Mouse (Mus musculus): ENCODE measurements around the gene Shkbp1.

Shkbp1 gene

DNA sequence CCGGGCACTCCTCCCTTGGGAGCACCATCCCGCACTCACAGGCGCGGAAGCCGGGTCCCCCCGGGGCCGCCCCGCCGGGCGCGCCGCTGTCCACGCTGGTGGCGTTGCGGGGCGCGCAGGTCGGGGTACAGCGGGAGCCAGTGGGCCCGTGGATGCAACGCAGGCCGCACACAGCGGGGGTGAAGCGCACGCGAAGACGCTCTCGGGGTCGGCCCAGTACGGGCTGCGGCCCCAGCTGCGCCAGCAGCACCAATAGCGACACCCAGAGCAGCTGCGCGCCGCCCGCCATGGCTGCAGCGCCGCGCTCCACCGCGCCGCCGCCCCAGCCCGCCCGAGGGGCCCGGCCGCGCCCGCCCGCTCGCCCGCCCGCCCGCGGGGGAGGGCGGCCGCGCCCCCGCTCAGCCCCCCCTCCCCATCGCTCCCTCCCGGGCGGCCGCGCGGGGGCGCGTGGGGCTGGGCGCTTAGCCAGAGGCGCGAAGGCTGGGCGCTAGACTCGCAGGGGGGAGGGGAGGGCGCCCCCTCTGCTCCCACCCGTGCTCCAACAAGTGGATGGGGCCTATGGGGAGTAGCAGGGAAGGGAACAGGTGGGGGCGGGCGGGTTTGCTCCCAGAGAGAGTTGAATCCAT, 22.4 kb downstream of the Shkbp1 start:
- DNase-seq (ENCODE audit: low spot score in 2 of 2): peak in 1 of 2 experiments; percentile 55

GRCm38 (mm10) chr7:27332353-27333199, 23.2 kb downstream of the Shkbp1 start:
- DNase-seq (ENCODE audit: low spot score in 2 of 2): peak; percentile 85 to 91

DNA sequence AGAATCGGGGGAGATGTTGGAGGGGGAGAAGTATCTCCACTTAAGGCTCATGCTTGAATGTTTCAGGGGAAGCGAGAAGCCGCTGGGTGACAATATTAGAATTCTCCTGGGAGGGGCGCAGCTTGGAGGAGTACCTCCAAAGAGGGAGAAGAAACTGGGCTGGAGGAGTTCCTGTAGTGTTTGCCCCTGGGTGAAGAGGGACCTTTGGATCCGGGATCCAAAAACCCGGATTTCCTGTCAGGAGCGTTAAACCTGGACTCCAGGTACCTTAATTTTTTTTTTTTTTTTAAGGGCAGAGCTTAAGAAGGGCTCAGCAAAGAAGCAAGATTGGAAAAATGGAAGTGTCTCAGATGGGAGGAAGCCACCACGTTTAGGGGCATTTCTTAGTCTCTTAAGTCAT, 24.0 kb downstream of the Shkbp1 start:
- DNase-seq (ENCODE audit: low spot score in 2 of 2): no peak

GRCm38 (mm10) chr7:27331541-27331851, 24.3 kb downstream of the Shkbp1 start:
- no peak for DNase-seq (ENCODE audit: low spot score in 2 of 2)

DNA sequence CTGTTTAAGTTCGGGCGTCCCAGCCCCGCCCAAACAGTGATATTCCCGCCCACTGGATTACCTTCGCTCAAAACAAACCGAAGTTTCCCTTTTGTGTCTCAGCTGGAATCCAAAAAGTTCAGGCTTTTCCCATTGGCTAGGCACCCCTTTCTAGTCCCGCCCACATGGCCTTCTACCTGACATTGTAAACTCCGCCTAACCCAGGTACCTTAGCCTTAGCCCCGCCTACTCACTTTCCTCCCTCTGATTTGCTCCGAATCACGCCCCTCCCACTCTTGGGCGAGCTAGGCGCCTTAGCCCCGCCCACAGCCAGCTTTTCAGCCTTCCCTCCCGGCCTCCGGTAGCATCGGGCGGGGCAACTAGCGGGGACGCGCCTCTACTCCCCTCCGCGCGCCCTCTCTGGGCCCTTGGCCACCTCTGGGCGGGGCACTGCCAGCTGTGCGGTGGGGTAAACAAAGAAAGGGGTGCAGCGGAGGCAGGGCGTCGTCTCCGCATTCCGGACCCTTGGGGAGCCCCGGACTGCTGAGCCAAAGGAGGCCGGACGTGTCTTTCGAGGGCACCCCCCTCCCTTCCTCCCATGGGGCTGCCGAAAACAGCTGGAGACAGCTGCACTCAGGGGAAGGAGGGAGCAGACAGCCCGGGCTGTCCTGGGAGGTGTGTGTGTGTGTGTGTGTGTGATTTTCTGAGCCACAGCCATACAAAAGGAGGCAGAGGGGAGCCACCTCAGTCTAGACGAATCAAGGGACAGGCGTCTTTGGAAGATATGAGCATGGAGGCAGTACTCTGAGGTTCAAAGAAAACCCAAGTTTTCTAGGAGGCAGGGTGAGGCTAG, 24.9 kb downstream of the Shkbp1 start:
- DNase-seq (ENCODE audit: low spot score in 2 of 2): peak; percentile 95 to 96

DNA sequence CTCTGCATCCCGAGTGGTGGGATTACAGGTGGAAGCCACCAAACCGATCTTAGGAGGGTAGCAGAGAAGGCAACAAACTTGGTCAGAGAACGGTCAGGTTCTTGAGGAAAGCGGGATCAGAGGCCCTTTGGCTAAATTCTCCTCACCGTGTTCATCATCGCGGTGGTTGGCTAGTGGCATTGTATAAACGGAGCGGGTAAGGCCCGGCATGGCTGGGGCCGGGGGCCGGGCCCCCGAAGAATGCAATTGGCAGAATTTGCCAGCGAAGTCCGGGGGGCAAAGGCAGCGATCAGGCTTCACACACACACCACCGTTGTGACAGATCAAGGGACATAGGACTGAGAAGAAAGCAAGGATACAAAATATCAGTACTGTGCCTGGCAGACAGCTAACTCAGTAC, 25.8 kb downstream of the Shkbp1 start:
- no peak for DNase-seq (ENCODE audit: low spot score in 2 of 2)

DNA sequence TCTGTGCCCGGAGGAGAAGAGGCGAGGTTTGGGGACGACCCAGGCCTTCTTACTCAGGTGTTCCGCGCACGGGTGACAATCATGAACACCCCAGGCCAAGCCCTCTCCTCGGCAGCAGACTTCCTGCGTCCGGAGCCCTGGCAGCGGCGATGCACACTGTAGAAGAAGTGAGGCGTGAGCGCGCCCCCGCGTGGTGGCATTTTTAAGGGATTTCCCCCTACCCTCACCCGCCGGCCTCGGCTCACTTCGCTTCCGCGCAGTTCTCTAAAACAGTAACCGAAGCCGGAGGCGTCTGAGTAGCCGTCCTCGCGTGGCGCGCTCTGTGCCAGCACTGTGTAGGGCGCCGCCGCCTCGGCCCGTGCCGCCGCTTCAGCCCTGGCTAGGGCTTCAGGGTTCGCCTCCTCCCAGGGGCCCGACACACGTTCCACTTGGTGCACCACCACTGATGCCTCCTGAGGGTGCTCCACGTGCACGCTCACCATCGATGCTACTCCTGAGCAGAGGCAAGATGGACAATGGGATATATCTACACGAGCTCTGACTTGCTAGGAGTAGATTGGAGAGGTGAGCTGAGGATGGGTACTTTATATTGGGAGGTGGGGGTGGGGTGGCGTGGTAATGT, 26.4 kb downstream of the Shkbp1 start:
- DNase-seq (ENCODE audit: low spot score in 2 of 2): peak; percentile 71 to 91

DNA sequence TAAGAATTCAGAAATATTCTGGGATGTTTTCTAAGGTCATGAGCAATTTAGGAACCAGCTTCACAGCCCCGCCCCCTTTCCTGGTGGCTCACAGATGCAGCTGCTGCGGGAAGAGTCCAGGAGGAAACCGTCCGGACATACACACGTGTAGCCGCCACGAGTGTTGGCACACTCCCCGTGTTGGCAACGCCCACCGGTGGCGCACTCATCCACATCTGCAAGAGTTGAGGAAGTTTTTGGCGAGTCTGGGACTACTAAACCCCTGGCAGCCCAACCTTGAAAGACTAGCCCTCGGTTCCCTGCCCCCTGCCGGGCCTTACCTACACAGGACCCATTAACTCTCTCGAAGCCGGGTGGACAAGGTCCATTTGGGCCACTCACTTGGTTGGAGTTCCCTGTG, 27.2 kb downstream of the Shkbp1 start:
- DNase-seq (ENCODE audit: low spot score in 2 of 2): no peak

DNA sequence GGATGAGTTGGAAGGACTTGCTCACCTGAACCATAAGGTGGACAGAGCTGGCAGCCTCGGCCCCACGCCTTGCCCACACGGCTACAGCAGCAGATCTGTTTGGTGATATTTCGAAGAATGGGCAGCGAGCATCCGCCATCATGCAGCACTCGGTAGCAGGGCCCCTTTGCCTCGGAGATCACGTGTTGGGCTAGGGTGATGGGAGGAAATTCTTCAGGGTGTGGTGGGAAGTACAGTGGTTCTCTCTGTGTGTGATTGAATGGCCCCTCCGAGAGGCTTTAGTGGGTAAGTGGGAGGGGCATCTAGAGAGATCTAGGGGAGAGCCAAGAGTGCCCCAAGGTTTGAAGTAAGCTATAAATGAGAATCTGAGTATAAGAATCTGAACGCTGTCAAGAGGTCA, 27.7 kb downstream of the Shkbp1 start:
- no peak for DNase-seq (ENCODE audit: low spot score in 2 of 2)

DNA sequence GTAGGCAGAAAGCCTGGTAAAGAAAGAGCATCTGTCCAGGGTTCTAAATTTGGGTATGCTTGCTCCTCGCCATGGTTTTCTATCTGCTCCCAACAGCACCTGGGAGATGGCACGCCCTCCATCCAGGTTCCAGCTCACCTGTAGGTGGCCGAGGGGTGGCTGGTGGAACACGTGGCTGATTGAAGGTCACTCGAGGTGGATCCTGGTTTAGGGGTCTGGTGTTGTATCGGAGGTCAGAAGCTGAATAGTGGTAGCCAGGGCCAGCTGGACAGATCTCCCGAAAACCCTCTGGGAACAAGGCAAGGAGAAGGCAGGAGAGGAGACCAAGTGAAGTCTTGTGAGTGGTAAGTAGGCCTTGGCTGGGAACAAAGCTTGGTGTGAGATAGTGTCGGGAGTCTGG, 28.3 kb downstream of the Shkbp1 start:
- DNase-seq (ENCODE audit: low spot score in 2 of 2): no peak

DNA sequence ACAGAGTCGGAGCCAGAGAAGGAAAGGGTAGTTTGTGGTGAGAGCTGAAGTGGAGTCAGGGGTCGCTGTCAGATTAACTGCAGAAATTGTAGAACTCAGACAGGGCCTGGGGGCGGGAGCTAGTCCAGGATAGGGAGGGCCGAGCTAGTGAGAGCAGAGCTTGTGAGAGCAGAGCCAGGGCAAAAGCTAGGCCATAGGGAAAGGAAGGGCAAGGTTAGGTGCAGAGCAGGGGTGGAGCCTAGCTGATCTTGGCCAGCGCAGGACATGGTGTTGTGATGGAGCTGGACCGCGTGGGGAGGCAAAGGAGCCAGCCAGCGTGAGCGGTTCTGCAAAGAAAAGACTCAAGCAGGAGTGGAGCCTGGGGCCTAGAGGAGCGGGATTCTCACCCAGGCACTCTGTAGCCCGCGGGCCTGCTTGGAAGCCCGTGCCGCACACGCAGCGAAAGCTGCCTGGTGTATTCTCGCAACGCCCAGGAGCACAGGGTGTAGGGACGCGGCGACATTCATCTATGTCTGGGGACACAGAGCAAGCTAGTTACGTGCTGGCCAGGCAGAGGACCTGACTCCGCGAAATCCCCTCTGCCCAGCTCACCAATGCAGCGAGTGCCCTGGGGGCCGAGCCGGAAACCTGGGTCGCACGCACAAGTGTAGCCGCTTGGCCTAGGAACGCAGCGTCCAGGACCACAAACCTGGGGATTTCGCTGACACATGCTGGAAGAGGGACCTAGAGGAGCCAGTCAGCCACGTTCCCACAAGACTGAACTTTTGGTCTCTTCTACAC, 29.5 kb downstream of the Shkbp1 start:
- DNase-seq (ENCODE audit: low spot score in 2 of 2): no peak

- peak; percentile 66 to 76 for DNase-seq (ENCODE audit: low spot score in 2 of 2)
Observed at GRCm38 (mm10) chr7:27325697-27326096, 30.1 kb downstream of the Shkbp1 start.

GRCm38 (mm10) chr7:27324928-27325327, 30.9 kb downstream of the Shkbp1 start:
- DNase-seq (ENCODE audit: low spot score in 2 of 2): no peak

DNA sequence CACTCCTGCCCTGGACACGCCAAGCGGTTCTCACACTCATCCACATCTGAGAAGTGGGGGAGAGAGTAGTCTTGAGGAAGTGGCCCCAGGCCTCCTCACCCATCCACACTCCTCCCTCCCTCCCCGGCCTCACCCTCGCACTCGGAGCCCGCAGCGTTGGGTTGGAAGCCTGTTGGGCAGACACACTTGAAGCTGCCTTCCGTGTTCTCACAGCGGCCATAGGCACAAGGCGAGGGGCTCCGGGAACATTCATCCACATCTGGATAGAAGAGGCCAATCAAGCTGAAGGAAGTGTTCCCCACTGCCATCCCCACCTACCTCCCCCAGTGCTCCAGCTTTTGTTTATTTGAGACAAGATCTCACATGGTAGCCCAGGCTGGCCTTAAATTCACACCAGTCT, 31.7 kb downstream of the Shkbp1 start:
- no peak for DNase-seq (ENCODE audit: low spot score in 2 of 2)

- no peak for DNase-seq (ENCODE audit: low spot score in 2 of 2)
Observed at GRCm38 (mm10) chr7:27323001-27323400, 32.8 kb downstream of the Shkbp1 start.

- no peak for DNase-seq (ENCODE audit: low spot score in 2 of 2)
Observed at GRCm38 (mm10) chr7:27322291-27322690, 33.5 kb downstream of the Shkbp1 start.

- no peak for DNase-seq (ENCODE audit: low spot score in 2 of 2)
Observed at GRCm38 (mm10) chr7:27319411-27319810, 36.4 kb downstream of the Shkbp1 start.

- DNase-seq (ENCODE audit: low spot score in 2 of 2): no peak
Observed at GRCm38 (mm10) chr7:27315958-27316357, 39.9 kb downstream of the Shkbp1 start.

- DNase-seq (ENCODE audit: low spot score in 2 of 2): no peak
Observed at GRCm38 (mm10) chr7:27314393-27314792, 41.4 kb downstream of the Shkbp1 start.

DNA sequence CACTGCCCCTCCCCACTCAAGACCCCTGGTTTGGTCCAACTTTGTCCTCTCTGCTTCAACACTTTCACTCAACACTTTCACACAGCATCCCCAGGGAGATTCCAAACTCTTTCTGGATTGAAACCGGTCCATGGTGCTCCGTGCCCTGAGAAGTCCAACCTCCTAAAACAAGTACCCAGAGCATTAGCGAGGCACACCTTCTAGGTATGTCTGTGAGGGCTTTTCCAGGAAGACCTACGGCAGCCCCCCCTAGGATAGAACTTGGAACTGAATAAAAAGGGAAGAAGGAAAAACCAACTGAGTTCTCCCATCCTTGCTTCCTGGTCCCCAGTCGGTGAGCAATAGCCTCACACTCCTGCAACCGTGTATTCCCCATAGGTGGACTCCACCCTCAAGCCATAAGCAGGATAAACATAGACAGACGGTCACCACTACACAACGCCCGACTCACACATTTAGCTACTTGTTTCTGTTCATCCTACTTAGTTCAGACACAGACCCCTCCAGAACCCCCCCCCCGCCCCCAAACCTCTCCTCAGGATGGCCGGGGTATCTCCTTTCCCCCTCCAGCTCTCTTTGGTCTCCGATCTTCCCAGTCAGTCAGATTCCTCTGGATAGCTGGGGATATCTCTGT, 44.1 kb downstream of the Shkbp1 start:
- no peak for DNase-seq (ENCODE audit: low spot score in 2 of 2)

GRCm38 (mm10) chr7:27310996-27311535, 44.8 kb downstream of the Shkbp1 start:
- no peak for DNase-seq (ENCODE audit: low spot score in 2 of 2)
